Mouse (Mus musculus): ENCODE results near the gene Brd4. TPM values are rescaled to one million over a fixed set of nuclear protein-coding genes. Genes with fewer than 3 reads are reported as not detected.
A peak's percentile ranks its signal among the peaks of the same experiment; 100 is the strongest.

The Brd4 gene
- polyA plus RNA-seq, 1 experiment from 2014 or later, result 55.5 TPM

DNA sequence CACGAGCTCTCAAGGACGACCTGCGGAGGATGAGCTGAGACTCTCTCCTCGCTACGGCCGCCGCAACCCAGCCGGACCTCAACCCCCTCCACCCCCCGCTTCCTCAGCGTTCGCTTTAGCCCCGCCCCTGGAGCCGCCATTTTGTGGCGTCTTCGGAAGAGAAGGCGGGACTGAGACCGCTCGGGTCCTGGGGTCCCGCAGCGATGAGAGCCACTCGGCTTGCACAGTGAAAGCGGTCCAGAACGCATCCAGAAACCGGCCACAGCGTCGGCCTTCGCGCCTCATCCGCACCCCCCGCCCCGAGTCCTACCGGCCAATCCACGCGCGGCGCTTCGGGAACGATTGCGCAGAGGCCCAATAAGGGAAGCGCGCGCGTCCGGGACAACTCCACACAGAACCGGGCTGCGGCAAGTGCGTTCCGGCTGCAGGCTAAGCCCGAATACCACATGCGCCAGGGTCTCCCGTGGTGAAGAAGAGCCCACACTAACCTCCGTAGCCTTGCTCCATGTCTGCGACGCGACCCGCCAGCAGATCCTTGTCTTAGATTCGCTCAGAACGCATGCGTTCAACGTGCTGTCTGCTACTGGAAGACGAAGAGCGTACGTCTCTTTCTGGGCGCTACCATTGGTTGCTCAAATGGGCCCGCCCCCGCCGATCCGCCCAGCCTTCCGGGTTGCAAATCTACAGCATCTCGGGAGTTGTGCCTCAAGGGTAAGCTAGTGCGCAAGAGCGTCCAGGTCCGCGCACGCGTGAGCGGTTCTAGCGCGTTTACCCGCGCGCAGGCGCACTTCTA is 36.3 kb upstream of the Brd4 start, which contains the start of gene Akap8:
Gene Akap8, minus strand, starts transcription at position 642 of the 793 bp plus-strand sequence.
- Histone ChIP-seq H3K27ac (peak within 1 kb of the TSS; percentile 98), H3K9me3 (replicated peaks; ENCODE audit: low read length) (no peaks in the 10 kb centered on the region), H3K36me3 (ENCODE audit: insufficient read depth, low read length) (peaks cover 18% of the 10 kb centered on the region), H3K4me1 (replicated peaks; ENCODE audit: insufficient read depth, low read length) (0 out of 2 replicates have a peak, but pooled peaks cover 5% of the 10 kb centered on the region), H3K4me2 (ENCODE audit: low read length) (peak within 1 kb of the TSS; percentile 95), H3K27me3 (ENCODE audit: insufficient read depth, low read length) (no peaks in the 10 kb centered on the region), H3K4me3 (replicated peaks; ENCODE audit: low read depth, low read length) (peak within 1 kb of the TSS; percentile 86), H3K9ac (ENCODE audit: low read depth, low read length) (peak within 1 kb of the TSS; percentile 95)
- peak; percentile 99 for DNase-seq (ENCODE audit: low spot score)
- under 1% methylated on average over 83 of the region's 83 CpGs for WGBS
- TF ChIP-seq CTCF (IDR thresholded peaks at IDR 0.05; ENCODE audit: low read depth), result no peak; the same call in 1 of the 2 replicates
- peak; percentile 97 for ATAC-seq (replicated peaks; ENCODE audit: low FRiP score, low read depth)

DNA sequence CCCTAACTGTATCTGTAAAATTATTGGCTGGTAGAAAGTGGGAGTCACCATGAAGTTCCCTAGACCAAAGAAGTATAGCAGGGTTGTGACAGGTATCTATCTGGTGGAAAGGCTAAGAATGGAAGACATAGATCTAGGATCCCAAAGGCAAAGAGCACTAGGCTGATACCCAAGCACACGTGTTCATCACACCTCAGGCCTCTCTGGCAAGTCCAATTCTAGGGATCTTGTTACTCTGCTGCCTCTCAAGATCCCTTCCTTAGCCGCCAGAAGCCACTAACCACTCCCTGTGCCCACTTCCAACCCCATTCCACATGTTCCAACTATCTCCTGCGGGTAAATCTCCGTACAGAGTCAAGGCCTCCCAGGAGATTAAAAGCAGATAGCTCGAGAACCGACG is 35.4 kb upstream of the Brd4 start:
- 1% methylated on average over 7 of the region's 7 CpGs for WGBS
- DNase-seq (ENCODE audit: low spot score) (peak; percentile 44), ATAC-seq (replicated peaks; ENCODE audit: low FRiP score, low read depth) (no peak)
- peak overlapping the region; percentile 86 for H3K4me3 ChIP-seq (replicated peaks; ENCODE audit: low read depth, low read length)
- no peaks in the 10 kb centered on the region for H3K27me3 ChIP-seq (ENCODE audit: insufficient read depth, low read length)
- no peak for TF ChIP-seq CTCF (IDR thresholded peaks at IDR 0.05; ENCODE audit: low read depth)
- H3K36me3 ChIP-seq (ENCODE audit: insufficient read depth, low read length), result peaks cover 26% of the 10 kb centered on the region
- H3K9ac ChIP-seq (ENCODE audit: low read depth, low read length), result peak overlapping the region; percentile 95
- 0 out of 2 replicates have a peak, but pooled peaks cover 5% of the 10 kb centered on the region for H3K4me1 ChIP-seq (replicated peaks; ENCODE audit: insufficient read depth, low read length)
- no peaks in the 10 kb centered on the region for H3K9me3 ChIP-seq (replicated peaks; ENCODE audit: low read length)
- peak overlapping the region; percentile 98 for H3K27ac ChIP-seq
- peak overlapping the region; percentile 95 for H3K4me2 ChIP-seq (ENCODE audit: low read length)

DNA sequence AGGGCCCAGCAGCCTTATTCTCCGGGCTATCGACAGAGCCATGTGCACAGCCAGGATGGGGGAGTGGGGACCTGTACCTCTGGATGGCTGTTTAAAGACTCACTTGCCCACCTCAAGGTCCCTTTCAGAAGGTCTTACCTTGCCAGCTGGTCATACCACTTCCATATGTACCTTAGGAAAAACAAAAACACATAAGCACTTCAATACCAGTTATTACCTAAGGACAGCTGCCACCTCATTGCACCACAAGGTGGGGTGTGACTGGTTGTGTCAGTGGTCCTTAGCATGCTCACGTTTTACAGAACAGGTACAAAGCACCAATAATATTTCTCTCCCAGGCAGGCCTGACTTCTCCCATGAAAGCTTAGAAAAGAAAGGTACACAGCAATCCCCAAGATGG is 33.2 kb upstream of the Brd4 start:
- DNase-seq (ENCODE audit: low spot score) (no peak), ATAC-seq (replicated peaks; ENCODE audit: low FRiP score, low read depth) (no peak)
- WGBS, result 80% methylated on average over 3 of the region's 3 CpGs
- Histone ChIP-seq H3K4me3 (replicated peaks; ENCODE audit: low read depth, low read length) (no peak overlapping the region), H3K27me3 (ENCODE audit: insufficient read depth, low read length) (no peaks in the 10 kb centered on the region), H3K9me3 (replicated peaks; ENCODE audit: low read length) (no peaks in the 10 kb centered on the region), H3K4me2 (ENCODE audit: low read length) (no peak overlapping the region), H3K27ac (no peak overlapping the region), H3K9ac (ENCODE audit: low read depth, low read length) (no peak overlapping the region), H3K4me1 (replicated peaks; ENCODE audit: insufficient read depth, low read length) (0 out of 2 replicates have a peak, but pooled peaks cover 5% of the 10 kb centered on the region), H3K36me3 (ENCODE audit: insufficient read depth, low read length) (peaks cover 45% of the 10 kb centered on the region)
- 0 out of 2 replicates have a peak, but pooled peaks have one; percentile 18 for TF ChIP-seq CTCF (IDR thresholded peaks at IDR 0.05; ENCODE audit: low read depth)

DNA sequence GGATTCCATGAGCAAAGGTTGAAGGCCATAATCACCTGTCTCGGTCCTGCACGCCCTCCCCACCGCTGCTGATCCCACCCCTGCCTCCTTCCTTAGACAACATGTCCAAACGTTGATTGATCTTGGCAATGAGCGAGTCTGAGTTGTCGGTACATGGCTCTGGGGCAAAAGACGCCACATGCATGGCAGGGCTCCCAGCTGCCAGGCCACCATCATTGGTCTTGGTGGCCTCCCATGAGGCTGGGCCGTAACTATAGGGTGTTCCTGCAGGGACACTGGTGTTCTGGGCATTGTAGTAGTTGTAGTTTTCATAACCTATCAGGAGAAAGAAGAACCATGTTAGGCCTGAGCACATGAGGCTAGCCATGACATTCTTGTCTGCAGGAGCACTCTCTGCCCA is 32.5 kb upstream of the Brd4 start:
- H3K27me3 ChIP-seq (ENCODE audit: insufficient read depth, low read length), result no peaks in the 10 kb centered on the region
- no peak overlapping the region for H3K27ac ChIP-seq
- H3K4me2 ChIP-seq (ENCODE audit: low read length), result no peak overlapping the region
- H3K9ac ChIP-seq (ENCODE audit: low read depth, low read length), result no peak overlapping the region
- H3K36me3 ChIP-seq (ENCODE audit: insufficient read depth, low read length), result peaks cover 52% of the 10 kb centered on the region
- ATAC-seq (replicated peaks; ENCODE audit: low FRiP score, low read depth) (no peak), DNase-seq (ENCODE audit: low spot score) (no peak)
- WGBS, result 94% methylated on average over 8 of the region's 8 CpGs
- H3K9me3 ChIP-seq (replicated peaks; ENCODE audit: low read length), result no peaks in the 10 kb centered on the region
- no peak overlapping the region for H3K4me3 ChIP-seq (replicated peaks; ENCODE audit: low read depth, low read length)
- TF ChIP-seq CTCF (IDR thresholded peaks at IDR 0.05; ENCODE audit: low read depth), result no peak
- H3K4me1 ChIP-seq (replicated peaks; ENCODE audit: insufficient read depth, low read length), result 0 out of 2 replicates have a peak, but pooled peaks cover 5% of the 10 kb centered on the region

DNA sequence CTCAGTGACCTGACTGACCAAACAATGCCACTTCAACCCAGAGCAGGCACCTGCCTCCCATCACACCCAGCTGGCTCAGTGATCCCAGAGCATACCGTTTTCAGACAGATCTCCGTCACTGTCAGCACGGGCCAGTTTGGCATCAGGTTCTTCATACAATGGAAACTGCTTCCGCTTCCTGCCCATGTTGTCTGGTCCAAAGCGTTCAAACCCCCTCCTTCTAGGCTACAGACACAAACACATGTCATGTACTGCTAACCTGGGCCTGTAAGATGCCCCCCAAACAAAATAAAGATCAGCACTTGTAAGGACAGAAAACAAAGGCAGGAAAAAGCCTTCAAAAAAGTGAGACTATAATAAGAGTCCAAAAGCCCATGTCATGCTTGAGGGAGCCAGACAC is 31.0 kb upstream of the Brd4 start:
- Histone ChIP-seq H3K36me3 (ENCODE audit: insufficient read depth, low read length) (peaks cover 66% of the 10 kb centered on the region), H3K27ac (no peak overlapping the region), H3K27me3 (ENCODE audit: insufficient read depth, low read length) (no peaks in the 10 kb centered on the region), H3K9ac (ENCODE audit: low read depth, low read length) (no peak overlapping the region), H3K4me3 (replicated peaks; ENCODE audit: low read depth, low read length) (no peak overlapping the region), H3K4me2 (ENCODE audit: low read length) (no peak overlapping the region), H3K4me1 (replicated peaks; ENCODE audit: insufficient read depth, low read length) (0 out of 2 replicates have a peak, but pooled peaks cover 5% of the 10 kb centered on the region), H3K9me3 (replicated peaks; ENCODE audit: low read length) (no peaks in the 10 kb centered on the region)
- WGBS, result 91% methylated on average over 5 of the region's 5 CpGs
- ATAC-seq (replicated peaks; ENCODE audit: low FRiP score, low read depth), result no peak
- DNase-seq (ENCODE audit: low spot score), result no peak
- TF ChIP-seq CTCF (IDR thresholded peaks at IDR 0.05; ENCODE audit: low read depth), result no peak

DNA sequence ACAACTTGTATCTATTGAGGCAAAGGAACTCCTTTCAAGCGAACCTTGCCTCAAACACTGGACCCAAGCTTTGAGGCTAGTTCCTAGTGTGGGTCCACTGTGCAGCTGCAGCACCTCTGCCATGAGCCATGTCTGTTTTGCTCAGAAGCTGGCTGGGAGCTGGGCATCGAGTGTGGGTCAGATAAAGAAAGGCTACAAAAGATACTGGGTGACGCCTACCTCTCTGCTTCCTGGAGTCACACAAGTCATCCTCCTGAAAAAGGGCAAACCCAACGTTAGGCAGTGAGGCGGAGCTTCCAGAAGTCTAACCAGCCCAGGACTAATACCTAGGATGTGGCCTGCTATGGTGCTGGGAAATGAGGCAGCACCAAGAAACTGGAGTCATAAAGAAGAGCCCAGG is 29.4 kb upstream of the Brd4 start:
- H3K4me2 ChIP-seq (ENCODE audit: low read length), result no peak overlapping the region
- no peaks in the 10 kb centered on the region for H3K4me1 ChIP-seq (replicated peaks; ENCODE audit: insufficient read depth, low read length)
- peaks cover 82% of the 10 kb centered on the region for H3K36me3 ChIP-seq (ENCODE audit: insufficient read depth, low read length)
- no peak for TF ChIP-seq CTCF (IDR thresholded peaks at IDR 0.05; ENCODE audit: low read depth)
- no peak overlapping the region for H3K27ac ChIP-seq
- no peak for ATAC-seq (replicated peaks; ENCODE audit: low FRiP score, low read depth)
- H3K9me3 ChIP-seq (replicated peaks; ENCODE audit: low read length), result no peaks in the 10 kb centered on the region
- H3K4me3 ChIP-seq (replicated peaks; ENCODE audit: low read depth, low read length), result no peak overlapping the region
- DNase-seq (ENCODE audit: low spot score), result no peak
- 79% methylated on average over 5 of the region's 5 CpGs for WGBS
- H3K27me3 ChIP-seq (ENCODE audit: insufficient read depth, low read length), result no peaks in the 10 kb centered on the region
- H3K9ac ChIP-seq (ENCODE audit: low read depth, low read length), result no peak overlapping the region
